Mouse (Mus musculus) ovary, postnatal 36 days (tissue): Measurements from ENCODE around the gene Nhlh1.

Experiments
- DNase-seq: peaks from one replicate; pipeline ENCODE4 v3.0.0; 2022; ENCODE audit warnings: low spot score, mixed read lengths

Nhlh1 gene

GRCm38 (mm10) chr1:172016660-172017516 is 40.5 kb downstream of the Nhlh1 start:
- DNase-seq: no peak

DNA sequence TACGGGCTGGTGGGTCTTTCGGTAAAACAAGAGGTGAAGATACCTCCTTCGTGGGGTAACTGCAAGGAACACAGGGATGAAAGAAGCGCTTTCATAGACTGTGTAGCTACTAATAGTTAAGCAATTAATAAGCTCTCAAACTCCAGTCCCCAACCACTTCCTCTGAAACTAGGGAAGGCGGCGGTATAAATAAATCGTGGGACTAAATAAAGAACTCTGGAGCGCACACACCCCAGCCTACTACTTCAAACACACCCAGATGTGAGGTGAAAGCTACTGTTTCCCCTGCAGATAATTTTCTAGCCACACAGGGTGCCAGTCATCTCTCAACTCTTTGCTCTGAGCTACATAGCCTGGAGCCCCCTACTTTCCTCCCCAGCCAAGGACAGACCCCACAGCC is 41.3 kb downstream of the Nhlh1 start:
- no peak for DNase-seq

DNA sequence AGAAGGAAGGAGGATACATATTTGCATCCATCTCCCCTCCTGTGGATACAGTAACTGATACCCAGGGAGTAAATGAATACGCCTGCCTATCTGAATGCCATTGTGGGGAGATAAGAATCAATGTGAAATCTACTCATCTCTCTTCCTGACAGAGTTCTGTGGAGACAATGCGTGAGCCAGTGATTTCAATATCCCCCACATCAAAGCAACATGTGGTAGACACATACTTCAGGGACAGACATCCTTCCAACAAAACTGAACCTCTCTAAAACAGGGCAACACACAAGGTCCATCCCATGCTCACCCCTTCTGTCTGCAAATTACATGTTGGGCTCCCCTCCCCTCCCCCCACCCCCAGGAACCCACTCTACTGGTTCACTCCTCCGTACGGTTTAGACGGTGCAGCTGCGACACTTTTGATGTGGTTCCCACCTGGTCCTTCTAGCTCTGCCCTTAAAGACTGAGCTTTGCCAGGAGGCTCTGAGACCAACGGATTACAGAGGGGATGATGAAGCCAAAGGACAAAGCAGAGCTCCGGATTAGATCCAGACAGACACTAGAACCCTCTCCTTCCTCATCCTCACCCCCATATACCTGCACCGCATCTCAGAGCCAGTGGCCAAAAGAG is 41.9 kb downstream of the Nhlh1 start:
- DNase-seq: no peak

DNA sequence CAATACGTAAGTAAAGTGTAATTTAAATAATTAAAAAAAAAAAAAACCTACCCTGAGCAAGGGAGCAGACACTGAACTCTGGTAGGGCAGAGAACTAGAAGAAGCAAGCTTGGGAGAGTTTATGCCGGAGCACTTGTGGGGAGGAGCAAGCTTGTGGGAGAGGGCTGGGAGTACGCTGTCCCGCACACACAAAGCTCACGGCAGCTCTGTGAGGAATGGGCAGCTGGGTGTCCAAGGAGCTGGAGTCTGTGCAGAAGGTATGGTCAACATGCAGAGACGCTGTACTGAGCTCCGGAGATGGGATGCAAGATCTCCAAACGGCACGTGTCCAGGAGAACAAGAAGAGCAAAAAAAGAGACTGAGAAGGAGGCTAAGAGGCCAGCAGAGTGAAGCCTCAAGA is 42.6 kb downstream of the Nhlh1 start:
- DNase-seq: no peak

DNA sequence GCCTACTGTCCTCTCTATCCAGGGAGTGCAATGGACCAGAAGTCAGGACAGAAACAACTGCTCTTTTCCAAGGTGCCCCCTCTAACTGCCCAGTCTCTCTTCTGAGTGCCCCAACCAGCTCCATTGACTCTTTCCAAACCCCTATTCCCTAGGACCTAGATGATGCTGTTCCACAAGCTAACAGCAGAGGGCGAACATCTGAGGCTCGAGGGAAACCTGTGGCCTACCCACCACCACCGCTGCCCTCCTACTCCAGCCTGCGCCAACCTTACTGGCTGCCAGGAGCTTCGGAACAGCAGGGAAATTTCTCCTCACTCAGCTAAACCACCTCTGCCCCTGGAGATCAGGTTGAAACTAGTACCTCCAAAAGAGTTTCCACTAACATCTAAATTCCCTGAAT is 45.3 kb downstream of the Nhlh1 start:
- DNase-seq: peak; percentile 53

GRCm38 (mm10) chr1:172010042-172010824 is 47.1 kb downstream of the Nhlh1 start:
- no peak for DNase-seq

GRCm38 (mm10) chr1:172009406-172009805 is 48.0 kb downstream of the Nhlh1 start:
- no peak for DNase-seq

- DNase-seq: no peak
Observed at GRCm38 (mm10) chr1:172008351-172008750, 49.0 kb downstream of the Nhlh1 start.

- no peak for DNase-seq
Observed at GRCm38 (mm10) chr1:172007761-172008160, 49.6 kb downstream of the Nhlh1 start.
